Mouse (Mus musculus) heart, adult 18-20 months (tissue): ENCODE data around the gene Snrnp27. TPM values are rescaled to one million over a fixed set of nuclear protein-coding genes. Genes with fewer than 3 reads are reported as not detected.

Experiments used
- DNase-seq, 2 experiments: peaks; one replicate each; pipeline ENCODE4 v3.0.0; 2021 to 2022; ENCODE audit warnings: mixed read lengths in 1 of 2
- long read RNA-seq, 2 experiments: library from polyadenylated mRNA; stranded (forward); transcript quantifications; one replicate each; pipeline ENCODE4 v2.0.0; 2021
- total RNA-seq, 2 experiments: library from RNA; stranded (reverse); gene quantifications; 2 replicates each; pipeline ENCODE4 v1.2.3; 2021

The Snrnp27 gene
- total RNA-seq: 10 to 100 TPM; 47.7 to 48.7 TPM
- long read RNA-seq, experiment 1, transcript Snrnp27-201 (6 exons, 885 nt): major isoform, 79 of 86 reads
- long read RNA-seq, experiment 1, partial matches to known transcripts: 1 of 86 reads
- long read RNA-seq, experiment 1, other reads (novel, unspliced or antisense): 3 of 86 reads
- long read RNA-seq, experiment 2, transcript Snrnp27-201 (6 exons, 885 nt): major isoform, 44 of 54 reads
- long read RNA-seq, experiment 2, transcript Snrnp27-203 (6 exons, 822 nt): minor isoform, 7 of 54 reads
- long read RNA-seq, experiment 2, partial matches to known transcripts: 1 of 54 reads
- long read RNA-seq, experiment 2, other reads (novel, unspliced or antisense): 2 of 54 reads

DNA sequence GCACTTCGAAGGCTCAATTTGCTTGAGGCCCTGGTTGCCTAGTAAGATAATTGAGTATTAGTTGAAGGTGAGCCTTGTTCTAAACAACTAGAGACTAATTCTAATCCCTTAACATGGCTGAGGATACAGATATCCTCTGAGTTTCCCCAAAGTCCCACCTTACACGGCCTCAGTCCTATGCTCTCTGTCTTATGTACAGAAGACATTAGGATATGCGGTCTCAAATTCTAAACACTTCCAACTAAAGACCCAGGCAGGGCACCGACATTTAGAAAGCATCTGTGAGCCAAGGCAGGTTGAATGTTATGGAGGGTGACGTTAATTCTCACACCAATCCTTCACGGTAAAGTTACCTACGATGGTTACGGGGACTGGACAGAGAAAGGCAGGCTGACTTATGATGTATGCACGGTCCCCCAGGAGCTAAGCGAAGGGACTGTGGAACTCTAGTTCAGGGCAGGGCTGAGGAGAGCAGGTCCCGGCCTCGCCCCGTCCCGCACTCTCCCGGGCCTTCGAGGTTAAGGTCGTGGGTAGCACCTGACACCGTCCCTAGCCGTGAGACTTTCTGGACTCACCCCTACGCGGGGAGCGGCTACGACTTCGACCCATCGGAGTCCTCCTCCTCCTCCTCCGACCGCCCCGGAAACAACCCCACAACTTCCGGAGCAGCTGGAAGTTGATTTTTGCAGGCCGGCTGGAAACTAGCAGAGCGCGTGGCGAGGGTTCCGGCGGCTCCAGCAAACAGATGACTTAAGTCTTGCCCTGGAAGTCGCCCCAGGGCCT lies at the start of gene Snrnp27:
Gene Snrnp27 (minus strand): TSS at position 651 of the 783 bp plus-strand sequence.
- DNase-seq: peak; percentile 93 to 96

DNA sequence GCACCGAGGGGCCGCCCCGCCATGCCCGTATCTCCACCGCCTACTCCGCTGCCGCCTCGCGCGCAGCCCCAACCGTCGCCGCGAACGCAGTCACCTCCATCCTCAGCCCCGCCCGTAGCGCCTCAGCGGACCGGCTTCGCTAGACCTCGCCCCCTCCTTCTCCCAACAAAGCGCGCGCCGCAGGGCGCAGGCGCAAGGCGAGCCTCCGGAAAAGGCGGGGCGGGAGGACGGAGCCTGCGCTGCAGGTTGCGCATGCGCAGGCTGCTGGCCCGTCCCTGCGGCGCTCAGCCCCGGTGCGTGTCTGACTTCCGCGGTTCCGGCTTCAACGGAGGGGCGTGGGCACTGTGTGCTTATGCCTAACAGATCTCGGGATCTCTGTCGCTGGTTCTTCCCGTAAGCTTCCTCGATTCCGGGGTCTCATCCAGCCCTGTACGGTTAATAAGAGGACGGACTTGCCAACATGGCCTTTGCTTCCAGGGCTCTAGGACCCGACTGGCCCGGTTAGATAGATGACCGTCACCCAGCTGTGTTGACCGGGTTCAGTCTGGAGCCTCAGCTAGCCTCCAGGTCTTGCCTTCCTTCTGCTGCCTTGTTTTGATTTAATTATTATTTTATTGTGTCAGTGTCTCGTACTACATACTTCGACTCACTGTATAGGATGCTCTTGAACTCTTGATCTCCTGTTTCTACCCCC lies 49.0 kb upstream of the Snrnp27 start, which contains the start of gene Gmcl1:
Gene Gmcl1 (minus strand): TSS at position 201 of the 694 bp plus-strand sequence.
- DNase-seq: peak; percentile 92 to 96

DNA sequence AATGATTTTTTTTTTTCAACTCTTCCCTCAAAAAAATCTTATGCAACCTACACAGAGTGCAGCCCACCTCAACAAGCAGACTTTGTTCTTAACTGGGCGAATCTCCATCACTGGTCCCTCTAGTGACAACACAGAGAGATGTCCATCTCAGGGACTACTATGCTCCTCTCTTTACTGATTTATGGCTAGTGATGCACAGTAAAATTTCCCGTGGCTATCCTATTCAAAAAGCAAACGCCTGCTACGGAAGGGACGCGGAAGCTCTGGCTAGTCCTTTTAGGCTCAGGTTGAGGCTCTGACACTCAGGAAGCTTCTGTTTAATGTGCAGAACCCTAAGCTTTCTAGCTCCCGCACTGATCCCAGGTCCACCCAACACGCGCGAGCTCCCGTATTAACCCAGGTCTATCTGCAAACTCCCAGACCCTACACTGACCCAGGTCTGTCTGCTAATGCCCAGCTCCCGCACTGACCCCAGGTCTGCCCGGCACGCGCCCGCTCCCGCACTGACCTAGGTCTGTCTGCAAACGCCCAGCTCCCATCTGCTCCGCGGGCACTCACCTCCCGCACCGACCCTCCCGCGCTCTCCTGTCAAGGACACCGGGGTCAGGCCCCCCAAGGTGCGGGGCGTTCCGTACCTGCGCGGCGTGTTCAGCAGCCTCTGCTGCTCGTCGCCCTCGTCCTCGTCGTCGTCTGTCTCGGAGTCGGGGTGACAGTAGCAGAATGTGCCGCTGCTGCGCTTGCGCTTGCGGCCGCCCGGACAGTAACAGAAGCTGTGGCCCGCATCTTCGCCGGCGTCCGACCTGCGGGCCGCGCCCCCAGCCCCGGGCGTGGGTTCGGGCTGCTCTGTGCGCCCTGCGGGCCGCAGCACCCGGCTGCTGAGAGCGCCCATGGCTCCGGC lies 48.2 kb upstream of the Snrnp27 start:
- peak in 1 of 2 experiments; percentile 49 for DNase-seq

DNA sequence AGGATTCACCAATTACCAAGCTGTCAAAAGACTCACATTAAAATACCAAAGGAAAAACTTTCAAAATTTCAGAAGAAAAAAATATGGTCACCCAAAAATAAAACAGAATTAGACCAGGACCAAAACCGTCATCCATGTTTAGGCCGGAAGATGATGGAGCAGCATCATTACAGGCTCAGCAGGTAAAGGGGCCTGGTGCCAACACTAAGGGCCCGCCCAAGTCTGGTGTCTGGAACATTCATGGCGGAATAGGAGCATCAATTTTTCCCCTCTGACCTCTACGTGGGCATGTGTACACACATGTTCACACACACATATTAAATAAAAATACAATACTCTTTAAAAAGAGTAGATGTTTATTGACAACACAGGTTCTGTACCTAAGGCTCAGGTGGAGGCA lies 44.4 kb upstream of the Snrnp27 start:
- no peak for DNase-seq

DNA sequence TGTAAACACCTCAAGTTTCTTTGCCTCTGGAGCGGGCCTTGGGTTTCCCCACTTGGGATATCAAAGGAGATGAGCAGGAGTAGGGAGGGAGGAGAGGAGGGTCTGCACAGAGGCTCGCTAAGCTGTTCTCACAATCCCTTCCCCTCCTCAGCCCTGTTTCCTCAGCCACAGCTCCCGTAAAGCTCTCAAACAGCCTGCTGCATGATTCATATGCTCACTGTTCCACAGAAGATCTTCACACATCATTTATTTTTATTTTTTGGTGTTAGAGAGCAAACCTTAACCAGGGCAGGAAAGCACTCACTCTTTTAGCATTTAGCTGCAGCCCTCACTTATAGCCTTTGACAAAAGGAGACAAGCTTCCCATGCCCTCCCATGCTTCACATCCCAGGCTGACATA lies 37.7 kb upstream of the Snrnp27 start:
- no peak for DNase-seq

DNA sequence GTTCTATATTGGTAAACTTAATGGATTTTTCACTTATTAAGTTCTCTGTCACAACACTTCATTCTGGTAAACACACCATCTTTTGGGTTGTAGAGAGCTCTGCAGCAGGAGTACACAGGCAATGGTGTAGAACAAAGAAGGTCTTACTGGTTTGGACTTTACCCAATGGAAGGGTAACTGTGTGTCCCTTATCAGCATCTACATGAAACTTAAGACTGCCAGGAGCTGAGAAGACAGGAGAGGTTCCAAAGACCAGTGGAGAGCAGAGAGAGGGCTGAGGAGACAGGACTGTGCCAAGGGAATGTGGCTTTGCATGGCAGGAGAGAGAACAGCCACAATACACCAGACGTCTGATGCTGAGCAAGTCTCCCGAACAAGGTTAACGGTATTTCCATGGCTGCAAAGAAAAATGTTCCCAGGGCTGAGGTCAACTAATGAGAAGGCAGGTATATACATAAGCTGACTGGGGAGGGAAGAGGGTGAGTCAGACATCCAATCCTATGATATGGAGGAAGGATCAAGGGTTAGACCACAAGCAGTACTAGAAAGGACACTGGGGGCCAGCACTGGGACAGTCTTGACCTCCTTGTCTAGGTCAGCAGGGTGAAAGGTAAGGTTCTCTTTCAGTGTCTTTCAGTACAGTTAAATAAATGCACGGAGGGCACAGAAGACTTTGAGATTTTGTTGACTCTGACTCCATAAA lies 23.9 kb upstream of the Snrnp27 start:
- no peak for DNase-seq

DNA sequence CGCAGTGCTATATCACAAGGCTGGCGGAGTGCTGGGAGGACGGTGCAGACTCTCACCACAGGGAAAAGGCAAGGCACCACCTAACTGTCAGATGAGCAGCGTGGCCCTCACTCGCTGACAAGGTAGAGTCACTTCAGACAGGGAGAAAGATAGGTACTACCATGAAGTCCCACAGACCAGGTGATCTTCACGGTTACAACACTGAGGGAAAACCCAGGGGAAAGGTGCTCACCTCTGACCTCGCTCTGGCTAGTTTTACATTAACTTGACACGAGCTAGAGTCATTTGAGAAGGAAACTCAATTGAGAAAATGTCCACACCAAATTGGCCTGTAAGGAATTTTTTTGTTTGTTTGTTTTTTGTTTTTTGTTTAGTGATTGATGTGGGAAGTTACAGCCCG lies 18.3 kb upstream of the Snrnp27 start:
- no peak for DNase-seq

DNA sequence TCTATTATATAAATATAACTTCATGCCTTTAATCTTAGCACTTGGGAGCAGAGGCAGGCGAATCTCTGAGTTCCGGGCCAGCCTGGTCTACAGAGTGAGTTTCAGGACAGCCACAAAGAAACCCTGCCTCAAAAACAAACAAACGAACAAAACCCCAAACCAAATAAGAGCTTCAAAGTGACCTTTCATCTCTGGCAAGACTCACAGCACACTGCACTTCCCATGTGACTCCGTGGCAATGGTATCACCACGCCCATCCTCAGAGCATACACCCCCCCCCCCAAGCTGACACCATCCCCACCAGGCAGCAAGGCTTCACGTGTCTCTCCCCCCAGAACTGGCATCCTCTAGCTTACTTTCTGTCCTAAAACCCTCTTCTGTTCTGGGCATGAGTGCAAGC lies 13.6 kb upstream of the Snrnp27 start:
- DNase-seq: no peak

DNA sequence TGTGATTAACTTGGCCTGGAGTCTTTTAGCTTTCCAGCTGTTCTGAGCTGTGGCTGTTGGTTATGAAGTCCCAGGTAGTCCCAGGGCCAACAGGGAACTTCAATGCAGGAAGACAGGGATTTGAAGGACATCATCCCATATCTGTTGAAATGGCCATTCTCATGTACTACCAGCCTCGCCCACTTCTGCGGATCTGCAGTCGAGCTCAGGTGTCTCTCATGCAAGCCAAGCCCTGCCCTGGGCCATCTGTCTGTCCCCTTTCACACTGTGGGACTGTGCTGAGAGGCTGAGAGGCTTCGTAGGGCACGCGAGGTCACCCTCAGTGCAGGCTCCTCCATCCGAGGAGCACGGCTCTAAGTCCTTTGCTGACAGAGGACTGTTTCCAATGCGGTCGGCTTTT lies 11.9 kb upstream of the Snrnp27 start:
- DNase-seq: no peak

DNA sequence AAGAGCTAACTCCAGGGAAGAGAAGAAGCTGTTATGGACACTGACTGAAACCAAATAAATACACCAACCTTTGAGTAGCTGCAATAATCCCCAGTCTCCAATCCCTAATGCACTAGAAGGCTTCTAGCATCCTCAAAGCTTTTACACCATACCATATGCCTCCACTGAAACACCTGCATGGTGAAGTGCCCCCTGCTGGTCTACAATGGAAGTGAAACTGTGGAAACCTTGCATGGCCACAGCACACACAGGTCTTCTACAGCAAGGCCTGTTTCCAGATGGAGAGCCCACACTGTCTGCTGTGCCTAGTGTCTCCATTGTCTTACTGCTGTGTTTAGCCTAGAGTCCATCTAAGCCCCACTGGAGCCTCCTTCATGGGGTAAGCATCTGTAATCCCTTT lies 10.1 kb upstream of the Snrnp27 start:
- peak; percentile 18 to 75 for DNase-seq

DNA sequence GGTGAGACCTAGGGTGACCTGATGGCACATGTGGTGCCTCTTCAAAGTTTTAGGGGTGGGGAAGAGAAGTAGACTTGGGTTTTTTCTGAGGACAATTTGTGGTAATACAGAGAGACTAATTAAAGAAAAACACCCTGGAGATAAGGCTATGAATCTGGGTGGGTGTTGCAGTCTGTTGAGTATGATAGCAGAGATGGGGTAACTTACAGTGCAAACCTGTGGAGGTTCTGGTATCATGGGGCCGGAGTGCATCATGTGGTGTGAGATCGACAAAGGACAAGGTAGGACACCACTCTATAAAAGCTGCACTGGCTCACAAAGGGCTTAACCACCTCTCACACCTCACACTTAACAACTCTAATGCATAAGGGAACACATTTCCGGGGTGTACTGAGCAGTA lies 5.3 kb upstream of the Snrnp27 start:
- DNase-seq: no peak

DNA sequence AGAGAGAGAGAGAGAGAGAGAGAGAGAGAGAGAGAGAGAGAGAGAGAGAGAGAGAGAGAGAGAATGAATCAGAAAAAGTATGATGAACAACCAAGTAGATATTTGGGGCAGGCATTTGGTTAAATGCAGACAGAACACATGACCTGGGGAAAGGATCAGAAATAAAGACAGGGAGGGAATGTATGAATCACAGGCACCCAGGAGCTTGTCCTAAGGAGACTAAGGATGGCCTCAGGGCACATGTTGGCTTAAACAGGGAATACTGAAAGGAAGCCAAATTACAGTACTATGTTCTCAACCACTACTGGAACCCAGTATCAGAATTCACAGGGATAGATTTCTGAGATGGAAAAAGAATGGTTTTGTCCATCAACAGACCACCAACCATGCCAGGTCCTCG lies 2.6 kb upstream of the Snrnp27 start:
- DNase-seq: no peak

DNA sequence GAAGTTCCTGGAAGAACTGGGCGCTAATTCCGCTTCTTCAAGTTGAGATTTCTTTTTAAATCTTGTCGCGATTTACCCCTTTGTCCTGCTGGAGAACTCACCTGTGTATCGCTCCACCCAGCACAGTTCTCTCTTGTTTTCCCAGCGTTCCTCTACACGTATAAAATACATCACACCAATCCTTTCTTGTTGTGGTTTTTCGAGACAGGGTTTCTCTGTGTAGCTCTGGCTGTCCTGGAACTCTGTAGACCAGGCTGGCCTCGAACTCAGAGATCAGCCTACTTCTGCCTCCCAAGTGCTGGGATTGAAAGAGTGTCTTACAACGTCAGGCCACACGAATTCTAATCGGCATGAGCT lies 311 bp upstream of the Snrnp27 start:
- no peak for DNase-seq

DNA sequence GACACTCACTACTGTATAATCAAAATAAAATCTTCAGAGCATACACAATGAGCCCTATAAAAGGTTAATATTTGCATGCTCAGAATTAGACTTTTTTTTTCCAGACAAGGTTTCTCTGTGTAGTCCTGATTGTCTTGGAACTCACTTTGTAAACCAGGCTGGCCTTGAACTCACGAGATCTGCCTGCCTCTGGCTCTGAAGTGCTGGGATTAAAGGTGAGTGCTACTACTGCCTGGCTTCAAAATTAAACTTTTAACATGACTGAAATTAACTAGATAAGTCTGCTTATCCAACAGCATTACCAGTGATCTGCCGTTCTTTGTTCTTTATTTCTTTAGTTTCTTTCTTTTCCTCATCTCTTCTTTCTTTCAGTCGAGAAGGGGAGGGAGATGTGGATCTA lies 3.0 kb downstream of the Snrnp27 start:
- no peak for DNase-seq

DNA sequence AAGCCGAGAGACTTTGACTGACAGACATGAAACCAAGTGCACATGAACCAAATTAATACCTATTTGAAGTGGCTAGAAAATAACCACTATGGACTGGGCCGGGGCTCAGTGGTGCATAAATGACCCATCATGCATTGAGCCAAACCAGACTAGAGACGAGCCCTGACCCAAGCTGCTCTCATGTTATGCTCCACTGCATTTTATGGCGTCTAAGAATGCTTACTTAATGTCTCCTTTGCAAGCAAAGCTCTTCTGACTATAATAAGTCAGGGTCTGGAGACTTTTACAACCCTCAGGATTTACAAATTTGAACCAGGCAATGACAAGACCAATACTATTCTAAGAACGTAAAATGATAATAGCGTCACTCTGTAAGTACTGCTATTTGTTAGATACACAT lies 6.0 kb downstream of the Snrnp27 start:
- no peak for DNase-seq

DNA sequence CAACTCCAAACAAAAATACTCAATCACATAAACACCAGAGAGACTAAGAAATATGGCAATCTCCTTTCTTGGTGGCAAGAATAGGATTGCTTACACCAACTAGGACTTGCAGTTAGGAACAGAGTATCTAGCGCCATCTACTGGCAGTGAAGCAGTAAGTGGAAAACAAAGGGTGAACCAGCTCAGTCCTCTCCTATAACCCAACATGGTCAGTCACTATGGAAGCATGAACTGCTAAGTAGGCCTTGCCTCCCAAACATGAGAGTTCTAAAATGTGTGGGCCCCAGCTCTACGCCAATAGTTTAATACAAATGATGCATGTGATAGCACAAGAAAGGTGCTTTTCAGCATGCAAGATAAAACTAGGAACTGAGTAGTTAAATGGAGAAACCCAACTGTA lies 13.4 kb downstream of the Snrnp27 start:
- DNase-seq: peak; percentile 78 to 79

DNA sequence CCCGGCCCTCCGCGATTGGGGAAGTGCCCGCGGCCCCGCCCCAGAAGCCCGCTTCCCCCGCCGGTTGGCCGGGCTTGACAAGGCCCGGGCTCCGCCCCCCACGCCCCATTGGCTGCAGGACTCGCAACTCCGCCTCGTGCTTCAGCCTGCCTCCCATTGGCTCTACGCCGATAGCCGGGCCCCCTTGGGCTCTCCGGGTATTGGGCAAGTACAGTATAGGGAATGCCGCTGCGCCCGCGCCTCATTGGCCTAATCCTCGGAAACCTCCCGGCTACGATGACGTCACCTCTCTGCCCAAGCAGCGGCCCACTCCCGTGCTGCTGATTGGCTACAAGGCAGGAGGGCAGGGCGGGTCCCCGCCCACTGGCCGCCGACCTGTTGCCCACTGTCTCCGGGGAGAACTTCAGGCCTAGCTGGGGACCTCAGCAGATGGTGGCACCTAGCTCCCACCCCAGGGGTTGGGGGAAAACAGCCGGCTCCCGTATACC lies 15.0 kb downstream of the Snrnp27 start:
- DNase-seq: peak; percentile 99 to 100

DNA sequence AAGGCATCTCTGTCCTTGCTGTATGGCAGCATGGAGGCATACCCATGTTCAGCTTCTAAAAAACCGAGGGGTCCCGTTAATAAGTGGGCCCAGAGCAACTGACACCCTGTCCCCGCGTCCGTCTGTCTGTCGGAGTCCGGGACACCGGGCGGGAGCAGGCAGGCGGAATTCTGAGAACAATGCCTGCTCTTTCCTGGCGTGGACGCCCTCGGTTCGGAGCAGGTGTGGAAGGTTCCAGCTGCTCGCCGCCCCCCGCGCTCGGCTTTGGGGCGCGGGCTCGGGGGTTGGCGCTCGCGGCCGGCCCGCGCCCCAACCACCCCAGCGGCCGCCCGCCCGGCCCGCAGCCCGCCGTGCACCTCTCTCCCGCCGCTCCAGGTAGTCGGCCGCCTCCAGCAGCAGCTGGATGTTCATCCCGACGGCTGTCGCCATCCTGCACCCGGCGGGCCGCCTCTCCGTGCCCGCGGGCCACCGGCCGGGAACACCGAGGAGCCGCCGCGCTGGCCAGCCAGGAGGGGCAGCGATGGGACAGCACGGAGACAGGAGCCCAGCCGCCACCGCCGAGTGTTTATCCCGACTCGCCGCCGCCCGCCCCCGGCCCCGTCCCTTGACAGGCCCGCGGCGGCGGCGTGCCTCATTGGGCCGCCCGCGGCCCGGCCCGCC lies 15.6 kb downstream of the Snrnp27 start, which contains the start of gene Mxd1:
Gene Mxd1 (minus strand): TSS at position 582 of the 660 bp plus-strand sequence.
- DNase-seq: no peak

DNA sequence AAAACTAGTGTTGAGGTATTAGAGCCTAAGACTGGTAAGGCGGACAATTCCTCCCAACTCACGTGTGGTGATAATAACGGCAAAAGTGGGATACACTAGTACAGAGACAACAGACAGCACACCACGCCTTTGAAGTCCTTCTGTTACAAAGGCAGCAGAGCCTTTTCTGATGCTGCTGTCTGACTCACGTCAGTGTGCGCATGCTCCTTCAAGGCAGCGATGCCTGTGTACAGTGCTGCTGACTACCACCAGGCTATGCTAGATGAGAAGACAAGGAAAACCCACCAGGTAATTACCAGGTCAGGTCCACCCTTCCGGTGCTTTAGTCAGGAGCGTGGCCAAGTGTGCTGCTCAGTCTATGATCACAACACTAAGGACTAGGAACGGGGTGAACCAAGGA lies 17.3 kb downstream of the Snrnp27 start:
- no peak for DNase-seq

DNA sequence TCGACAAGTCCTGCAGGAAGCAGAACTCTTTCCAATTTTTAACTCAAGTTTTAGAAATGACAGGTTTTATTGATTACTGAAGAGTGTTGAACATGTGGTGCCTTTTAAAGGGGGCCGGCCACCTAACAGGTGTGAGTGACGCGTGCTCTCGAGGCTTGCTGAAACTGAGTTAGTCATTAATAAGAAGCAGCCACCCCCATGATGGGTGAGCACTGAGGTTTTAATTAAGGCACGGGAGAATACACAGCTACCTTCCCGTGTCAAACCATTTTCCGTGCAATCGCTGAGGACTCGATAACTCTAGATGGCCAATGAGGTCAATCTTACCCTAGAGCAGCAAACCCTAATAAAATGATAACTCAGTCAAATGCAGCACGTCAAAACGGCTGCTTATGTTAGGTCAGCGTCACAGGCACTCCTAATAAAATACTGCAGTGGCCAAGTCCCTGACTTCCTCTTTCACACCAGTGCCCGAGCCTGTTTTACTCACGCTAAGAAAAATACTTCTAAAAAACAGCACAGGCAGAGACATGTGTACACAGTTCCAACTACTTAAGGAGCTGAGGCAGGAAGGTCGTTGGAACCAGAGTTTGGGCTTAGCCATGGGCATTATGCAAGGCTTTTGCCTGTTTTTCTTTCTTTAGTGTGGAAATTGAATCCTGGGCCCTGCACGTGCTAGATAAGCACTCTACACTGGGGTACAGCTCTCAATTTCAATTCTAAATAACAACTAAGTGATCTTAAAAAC lies 18.6 kb downstream of the Snrnp27 start:
- DNase-seq: peak in 1 of 2 experiments; percentile 14
